Mouse (Mus musculus) lung, embryonic 16.5 days (tissue): ENCODE results near the gene Fndc11. TPM values are rescaled to one million over a fixed set of nuclear protein-coding genes. Genes with fewer than 3 reads are reported as not detected.

Experiments used
- ATAC-seq: fragments of 200-750 bp; cut with Nextera tagmentation; 2 replicates; pipeline ENCODE4 v1.8.0; 2017; ENCODE audit warnings: low read depth, mild to moderate bottlenecking, moderate library complexity
- H3K27ac ChIP-seq: fragments of 300-500 bp; sonication (generic); 2 replicates; pipeline ENCODE4 v1.5.1; 2014; ENCODE audit warnings: mild to moderate bottlenecking, control low read depth, low read length
- H3K27me3 ChIP-seq: fragments of 300-500 bp; sonication (generic); 2 replicates; pipeline ENCODE4 v1.6.1; 2014; ENCODE audit warnings: low read depth, low read length, mixed read lengths; ENCODE audit not compliant: control insufficient read depth, insufficient read depth
- H3K36me3 ChIP-seq: fragments of 300-500 bp; sonication (generic); 2 replicates; pipeline ENCODE4 v1.6.1; 2014; ENCODE audit warnings: low read length; ENCODE audit not compliant: control insufficient read depth, insufficient read depth
- H3K4me1 ChIP-seq: fragments of 300-500 bp; sonication (generic); replicated peaks from 2 replicates; pipeline ENCODE4 v1.6.1; 2014; ENCODE audit warnings: low read length, mixed read lengths; ENCODE audit not compliant: control insufficient read depth, insufficient read depth
- H3K4me2 ChIP-seq: fragments of 300-500 bp; sonication (generic); 2 replicates; pipeline ENCODE4 v1.6.1; 2014; ENCODE audit warnings: low read depth, low read length, control low read depth
- H3K4me3 ChIP-seq: fragments of 300-500 bp; sonication (generic); 2 replicates; pipeline ENCODE4 v1.5.1; 2014; ENCODE audit warnings: mild to moderate bottlenecking, low read length, control low read depth
- H3K9ac ChIP-seq: fragments of 300-500 bp; sonication (generic); 2 replicates; pipeline ENCODE4 v1.6.1; 2014; ENCODE audit warnings: low read length, control low read depth
- H3K9me3 ChIP-seq: fragments of 300-500 bp; sonication (generic); 2 replicates; pipeline ENCODE4 v1.6.1; 2016; ENCODE audit warnings: low read length; ENCODE audit not compliant: control insufficient read depth
- WGBS: fragments of 180-500 bp; shearing (Covaris S2); extraction: QIAGEN DNeasy Blood & Tissue Kit; methylation state at CpG from one replicate; pipeline ENCODE4 v1.1.7; 2014; 5-methylcytosine and 5-hydroxymethylcytosine counted together
- polyA plus RNA-seq: library from polyadenylated mRNA; unstranded; fragments of >200 nt; fragmentation: Nextera tagmentation; extraction: Ambion mirVana; gene quantifications from 2 replicates; pipeline ENCODE4 v1.2.1, GENCODE M21; 2015

Fndc11 gene
- polyA plus RNA-seq, 1 experiment from 2014 or later: 0.35 TPM

DNA sequence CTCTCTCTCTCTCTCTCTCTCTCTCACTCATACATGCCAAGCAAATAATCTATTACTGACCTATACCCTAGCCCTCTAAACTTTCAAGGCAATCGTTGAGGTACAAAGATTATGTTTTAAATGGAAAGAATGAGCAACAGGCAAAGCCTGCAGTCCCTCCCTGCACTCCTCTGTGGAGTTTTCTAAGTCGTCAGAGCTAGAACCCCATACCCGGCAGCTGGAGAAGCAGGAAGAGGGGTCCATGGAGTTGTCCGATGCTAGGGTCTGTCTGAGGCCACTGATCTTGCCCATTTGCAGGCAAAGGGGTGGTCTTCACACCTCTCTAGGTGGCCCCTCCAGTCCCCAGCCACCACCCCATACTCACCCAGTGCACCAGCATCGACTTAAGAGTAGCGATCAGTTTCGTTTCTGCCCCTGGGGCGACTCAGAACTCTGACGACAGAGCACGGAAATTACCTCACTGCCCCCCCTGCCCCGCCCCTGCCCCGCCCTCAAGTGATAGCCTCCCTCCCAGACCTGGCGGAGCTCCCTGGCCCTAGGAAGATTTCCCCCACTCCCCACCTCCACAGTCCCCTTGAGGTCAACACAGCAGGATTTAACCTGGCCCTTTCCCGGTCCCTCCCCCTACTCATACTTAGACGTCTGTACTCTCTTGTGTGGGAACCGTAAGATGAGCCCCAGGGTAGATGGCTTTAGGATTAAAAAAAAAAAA, 21.9 kb downstream of the Fndc11 start, which contains the start of gene Helz2:
Gene Helz2 (minus strand): TSS at position 426 of the 712 bp plus-strand sequence.
- peaks cover 9% of the 10 kb centered on the region for H3K4me1 ChIP-seq
- H3K27me3 ChIP-seq: no peaks in the 10 kb centered on the region
- no peaks in the 10 kb centered on the region for H3K9me3 ChIP-seq
- H3K27ac ChIP-seq: no peak within 1 kb of the TSS
- peak within 1 kb of the TSS; percentile 84 for H3K9ac ChIP-seq
- WGBS: 8% methylated on average over 16 of the region's 16 CpGs
- ATAC-seq: peak; percentile 86
- peak within 1 kb of the TSS; percentile 72 for H3K4me3 ChIP-seq
- 0 out of 2 replicates have a peak, but pooled peaks cover 2% of the 10 kb centered on the region for H3K36me3 ChIP-seq
- peak within 1 kb of the TSS; percentile 64 for H3K4me2 ChIP-seq

GRCm38 (mm10) chr2:181242314-181242665, 22.5 kb downstream of the Fndc11 start:
- WGBS: 42% methylated on average over 3 of the region's 3 CpGs
- peak overlapping the region; percentile 84 for H3K9ac ChIP-seq

GRCm38 (mm10) chr2:181243706-181244394, 24.0 kb downstream of the Fndc11 start:
- H3K27ac ChIP-seq: no peak overlapping the region
- no peak overlapping the region for H3K4me2 ChIP-seq
- peaks cover 9% of the 10 kb centered on the region for H3K4me1 ChIP-seq
- H3K9me3 ChIP-seq: no peaks in the 10 kb centered on the region
- ATAC-seq: peak; percentile 52; the same call in 1 of the 2 replicates
- no peaks in the 10 kb centered on the region for H3K27me3 ChIP-seq
- no peak overlapping the region for H3K9ac ChIP-seq
- no peak overlapping the region for H3K4me3 ChIP-seq
- H3K36me3 ChIP-seq: no peaks in the 10 kb centered on the region
- WGBS: 30% methylated on average over 11 of the region's 11 CpGs

More at GRCm38 (mm10) chr2:181242314-181242665, 22.5 kb downstream of the Fndc11 start:
- Histone ChIP-seq H3K9me3 (no peaks in the 10 kb centered on the region), H3K4me2 (peak overlapping the region; percentile 64), H3K27me3 (no peaks in the 10 kb centered on the region), H3K27ac (no peak overlapping the region), H3K4me3 (peak overlapping the region; percentile 72), H3K4me1 (peaks cover 9% of the 10 kb centered on the region), H3K36me3 (no peaks in the 10 kb centered on the region)
- ATAC-seq: 0 out of 2 replicates have a peak, but pooled peaks have one; percentile 6

DNA sequence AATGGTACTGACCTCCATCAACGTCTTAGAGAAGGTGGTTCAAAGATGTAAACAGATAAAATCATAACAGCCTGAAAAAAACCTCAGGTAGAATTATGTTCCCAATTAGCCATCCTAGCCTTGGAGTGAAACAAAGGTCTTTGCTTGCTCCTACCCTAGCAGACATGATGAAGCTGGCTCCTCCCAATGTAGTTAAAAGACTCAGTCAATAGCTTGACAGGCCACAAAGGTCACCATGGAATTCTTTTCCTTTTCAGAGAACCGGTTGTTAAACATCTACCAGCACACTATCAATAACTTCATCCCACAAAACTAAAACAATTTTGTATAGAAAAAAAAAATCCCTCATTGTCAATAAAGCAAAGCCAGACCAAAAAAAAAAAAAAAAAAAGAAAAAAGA, 25.2 kb downstream of the Fndc11 start:
- ATAC-seq: no peak
- Histone ChIP-seq H3K27me3 (no peaks in the 10 kb centered on the region), H3K9me3 (no peaks in the 10 kb centered on the region)

DNA sequence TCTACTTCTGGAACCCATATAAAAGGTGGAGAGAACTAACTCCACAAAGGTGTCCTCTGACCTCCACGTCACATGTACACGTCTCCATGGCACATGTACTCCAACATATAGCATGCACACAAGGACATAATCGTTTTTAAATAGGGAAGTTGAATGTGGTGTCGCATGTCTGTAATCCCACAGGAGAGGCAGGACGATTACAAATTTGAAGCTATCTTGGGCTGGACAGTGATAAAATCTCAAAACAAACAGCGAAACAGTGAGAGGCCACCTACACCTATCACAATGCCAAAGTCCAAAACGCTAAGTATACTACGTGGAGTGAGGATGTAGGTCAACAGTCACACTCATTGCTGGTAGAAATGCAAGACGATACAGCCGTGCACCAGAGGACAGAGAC, 29.4 kb downstream of the Fndc11 start:
- 76% methylated on average over 10 of the region's 10 CpGs for WGBS
- H3K4me2 ChIP-seq: no peak overlapping the region
- H3K4me1 ChIP-seq: no peaks in the 10 kb centered on the region
- H3K27me3 ChIP-seq: no peaks in the 10 kb centered on the region
- no peak for ATAC-seq
- no peak overlapping the region for H3K27ac ChIP-seq
- H3K9ac ChIP-seq: no peak overlapping the region
- H3K9me3 ChIP-seq: no peaks in the 10 kb centered on the region
- no peak overlapping the region for H3K4me3 ChIP-seq
- peaks cover 15% of the 10 kb centered on the region for H3K36me3 ChIP-seq

More for the DNA sequence above, 25.2 kb downstream of the Fndc11 start:
- Histone ChIP-seq H3K36me3 (no peaks in the 10 kb centered on the region), H3K4me1 (peaks cover 9% of the 10 kb centered on the region), H3K9ac (no peak overlapping the region), H3K27ac (no peak overlapping the region), H3K4me3 (no peak overlapping the region), H3K4me2 (no peak overlapping the region)
- WGBS: 25% methylated on average over 2 of the region's 2 CpGs

DNA sequence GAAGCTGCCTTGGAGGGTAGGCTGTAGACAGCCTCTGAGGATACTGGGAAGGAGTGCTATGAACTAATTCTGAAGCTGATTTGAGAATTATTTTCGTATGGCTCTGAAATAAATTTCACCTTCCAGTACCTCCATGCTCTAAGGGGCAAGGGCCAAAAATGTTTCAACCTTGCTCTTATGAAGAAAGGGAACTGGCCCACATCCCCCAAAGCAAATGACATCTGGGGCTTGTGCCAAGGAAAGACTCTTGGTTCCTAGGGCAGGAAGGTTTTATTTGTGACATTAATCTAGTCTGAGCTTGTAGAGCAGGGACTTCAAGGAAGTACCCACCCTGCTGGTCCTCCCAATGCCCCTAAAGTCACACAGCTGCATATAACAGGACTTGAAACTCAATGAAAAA, 32.0 kb downstream of the Fndc11 start:
- no peak for ATAC-seq
- Histone ChIP-seq H3K4me1 (no peaks in the 10 kb centered on the region), H3K4me2 (no peak overlapping the region), H3K4me3 (no peak overlapping the region), H3K27me3 (no peaks in the 10 kb centered on the region), H3K27ac (no peak overlapping the region), H3K9me3 (no peaks in the 10 kb centered on the region), H3K9ac (no peak overlapping the region), H3K36me3 (peaks cover 36% of the 10 kb centered on the region)
- 79% methylated on average over 1 of the region's 1 CpGs for WGBS

DNA sequence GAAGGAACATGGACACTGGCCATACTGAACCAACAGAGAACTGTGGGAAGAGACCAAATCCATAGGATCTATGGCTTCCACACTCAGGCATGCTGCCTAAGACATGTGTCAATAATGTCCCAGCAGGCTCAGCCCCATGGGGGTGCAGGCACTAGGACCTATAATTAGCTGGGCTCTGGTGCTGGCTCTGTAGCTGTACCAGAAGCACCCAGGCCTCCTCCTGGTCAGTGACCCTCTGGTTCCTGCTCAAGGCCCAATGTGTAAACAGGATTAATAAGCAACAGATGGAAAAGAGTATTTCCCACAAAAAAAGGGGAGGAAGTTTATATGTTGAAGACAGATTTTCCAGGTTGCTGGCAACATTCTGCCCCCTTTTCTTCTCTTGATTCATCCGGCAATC, 33.4 kb downstream of the Fndc11 start:
- no peak for ATAC-seq

DNA sequence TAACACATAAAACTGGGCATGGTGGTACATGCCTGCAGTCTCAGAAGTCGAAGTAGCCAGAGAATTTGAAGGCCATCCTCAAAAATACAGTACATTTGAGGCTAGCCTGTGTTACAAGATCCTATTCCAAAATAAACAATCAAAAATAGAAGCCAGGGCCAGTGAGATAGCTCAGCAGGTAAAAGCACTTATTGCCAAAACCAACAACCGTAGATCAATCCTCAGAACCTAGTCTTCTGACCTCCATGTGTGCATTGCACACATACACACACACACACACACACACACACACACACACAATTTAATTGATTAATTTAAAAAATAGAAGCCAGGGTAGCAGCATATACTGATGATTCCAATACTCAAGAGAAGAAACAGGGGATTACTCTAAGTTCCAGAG, 47.0 kb downstream of the Fndc11 start:
- Histone ChIP-seq H3K9me3 (no peaks in the 10 kb centered on the region), H3K9ac (no peak overlapping the region), H3K4me1 (no peaks in the 10 kb centered on the region), H3K27me3 (no peaks in the 10 kb centered on the region), H3K4me3 (no peak overlapping the region), H3K36me3 (peaks cover 39% of the 10 kb centered on the region), H3K4me2 (no peak overlapping the region), H3K27ac (no peak overlapping the region)
- WGBS: 92% methylated on average over 2 of the region's 2 CpGs
- no peak for ATAC-seq

More for the DNA sequence above, 33.4 kb downstream of the Fndc11 start:
- WGBS: 61% methylated on average over 1 of the region's 1 CpGs
- H3K4me1 ChIP-seq: no peaks in the 10 kb centered on the region
- no peak overlapping the region for H3K4me3 ChIP-seq
- no peak overlapping the region for H3K27ac ChIP-seq
- no peaks in the 10 kb centered on the region for H3K27me3 ChIP-seq
- H3K9me3 ChIP-seq: no peaks in the 10 kb centered on the region
- H3K9ac ChIP-seq: no peak overlapping the region
- H3K36me3 ChIP-seq: peaks cover 36% of the 10 kb centered on the region
- H3K4me2 ChIP-seq: no peak overlapping the region

DNA sequence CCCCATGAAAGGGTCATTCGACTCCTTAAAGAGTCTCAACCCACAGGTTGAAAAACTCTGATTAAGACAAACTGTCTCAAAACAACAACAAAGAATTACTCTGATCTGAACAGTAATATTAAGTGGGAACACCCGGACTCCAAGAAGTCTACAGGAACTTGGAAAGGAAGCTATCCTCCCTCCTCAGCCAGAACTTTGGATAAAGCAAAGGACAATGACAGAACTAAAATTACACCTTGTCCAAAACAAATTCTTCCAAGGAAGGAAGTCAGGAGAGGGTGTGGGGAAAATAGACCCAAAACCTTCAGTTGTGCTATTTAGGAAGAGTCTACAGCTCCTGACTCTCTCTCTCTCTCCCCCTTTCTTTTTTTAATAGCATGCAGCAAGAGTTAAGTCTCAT, 52.3 kb downstream of the Fndc11 start:
- H3K4me2 ChIP-seq: no peak overlapping the region
- H3K36me3 ChIP-seq: peaks cover 20% of the 10 kb centered on the region
- no peak overlapping the region for H3K4me3 ChIP-seq
- ATAC-seq: no peak
- H3K27ac ChIP-seq: no peak overlapping the region
- no peaks in the 10 kb centered on the region for H3K9me3 ChIP-seq
- no peaks in the 10 kb centered on the region for H3K4me1 ChIP-seq
- no peak overlapping the region for H3K9ac ChIP-seq
- 84% methylated on average over 2 of the region's 2 CpGs for WGBS
- no peaks in the 10 kb centered on the region for H3K27me3 ChIP-seq
